Mouse (Mus musculus) retina, adult 2 months (tissue): Measurements from ENCODE around the gene Capn10.
"Not testable (repeated sequence)": the region's sequence is repeated elsewhere in the genome, so short reads cannot be mapped to it uniquely, and the experiment has no call there.

ENCODE experiments used
- DNase-seq: peaks from one replicate; pipeline ENCODE4 v3.0.0-alpha.2; 2012; ENCODE audit warnings: low read depth, low spot score

Capn10 gene

GRCm38 (mm10) chr1:92919151-92919550, 15.0 kb upstream of the Capn10 start:
- no peak for DNase-seq

GRCm38 (mm10) chr1:92919775-92920174, 14.4 kb upstream of the Capn10 start:
- DNase-seq, result no peak

GRCm38 (mm10) chr1:92920474-92921200, 13.5 kb upstream of the Capn10 start:
- DNase-seq, result no peak

GRCm38 (mm10) chr1:92921496-92921895, 12.7 kb upstream of the Capn10 start:
- no peak for DNase-seq

DNA sequence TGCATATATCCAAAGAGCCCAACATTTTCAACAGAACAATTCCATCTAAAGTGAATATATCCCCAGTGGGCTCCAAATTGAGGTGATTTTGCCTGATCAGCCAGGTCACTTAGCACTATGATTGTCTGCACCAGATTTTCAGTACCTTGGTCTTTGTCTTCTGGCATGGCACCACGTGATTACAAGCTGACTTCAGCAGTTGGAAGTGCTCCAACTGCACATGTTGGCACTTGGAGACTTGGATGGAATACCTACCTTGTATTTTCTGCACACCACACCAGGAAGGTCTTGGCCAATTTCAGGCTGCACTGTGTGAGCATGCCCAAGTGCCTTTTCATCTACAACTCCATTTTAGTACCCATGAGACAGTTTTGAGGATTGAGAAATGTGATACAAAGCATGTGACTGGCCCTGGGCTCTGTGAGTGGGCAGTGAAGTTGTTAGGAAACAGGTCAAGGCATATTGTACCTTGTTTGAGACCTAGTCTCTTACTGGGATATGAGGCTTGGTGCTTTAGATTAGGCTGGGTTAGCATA, 3.9 kb upstream of the Capn10 start:
- no peak for DNase-seq

DNA sequence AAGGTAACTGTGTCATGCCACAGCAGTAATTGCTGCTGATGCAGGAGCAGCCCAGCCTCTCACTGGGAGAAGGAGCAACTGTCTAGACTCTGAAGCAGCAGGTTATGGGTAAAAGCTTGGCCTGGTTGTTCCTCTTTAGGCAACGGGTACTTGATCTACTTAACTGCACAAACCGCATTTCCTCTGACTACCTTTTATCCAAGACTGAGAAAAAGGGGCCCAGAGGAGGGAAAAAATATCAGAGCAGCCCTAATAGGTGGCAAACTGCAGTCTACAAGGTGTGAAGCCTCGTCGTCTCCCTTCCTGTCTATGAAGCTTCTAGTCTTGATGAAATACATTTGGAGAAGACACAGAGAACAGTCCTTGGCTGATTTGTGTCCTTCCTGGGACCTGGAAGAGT, 565 bp upstream of the Capn10 start:
- no peak for DNase-seq

DNA sequence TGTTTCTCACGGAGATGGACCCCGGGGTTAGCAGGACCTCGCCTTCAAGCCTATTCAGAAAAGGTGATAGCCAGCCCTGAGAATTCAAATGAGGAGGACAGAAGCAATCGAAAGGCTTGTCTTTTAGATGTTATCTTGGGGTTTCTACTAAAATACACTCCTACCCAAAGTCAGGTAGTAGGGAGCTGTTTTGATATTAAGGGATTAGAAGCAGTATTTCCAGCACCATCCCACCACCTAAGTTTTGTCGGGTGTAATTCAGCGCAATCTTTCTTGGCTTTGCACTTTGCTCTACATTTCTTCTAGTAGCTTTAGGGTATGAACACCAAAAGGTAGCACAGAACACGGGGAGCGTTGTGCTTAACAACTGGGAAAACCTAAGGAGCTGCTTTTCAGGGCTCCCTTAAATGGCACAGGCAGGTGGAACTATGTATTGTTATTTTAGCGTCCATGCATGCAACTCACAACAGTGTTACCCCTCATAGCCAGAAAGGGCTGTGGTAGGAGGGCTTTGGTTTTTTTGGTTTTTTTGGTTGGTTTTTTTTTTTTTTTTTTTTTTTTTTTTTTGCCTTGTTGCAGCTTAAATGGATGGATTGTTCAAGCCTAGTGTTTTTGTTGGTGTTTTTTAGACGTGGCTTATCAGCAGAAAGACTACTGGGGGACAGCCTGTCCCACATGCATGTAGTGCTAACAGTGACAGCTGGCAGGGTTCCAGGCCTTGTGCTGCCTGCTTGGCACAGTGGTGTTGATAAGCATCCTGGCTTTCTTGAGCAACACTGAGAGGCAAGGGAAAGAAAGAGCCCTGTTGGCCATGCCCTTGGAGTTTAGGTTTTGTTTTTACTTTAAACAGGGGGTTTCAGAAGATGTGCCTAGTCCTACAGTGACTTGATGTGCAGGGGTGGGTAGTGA, 1.1 kb downstream of the Capn10 start:
- DNase-seq, result no peak

GRCm38 (mm10) chr1:92935977-92936376, 1.8 kb downstream of the Capn10 start:
- DNase-seq, result no peak

DNA sequence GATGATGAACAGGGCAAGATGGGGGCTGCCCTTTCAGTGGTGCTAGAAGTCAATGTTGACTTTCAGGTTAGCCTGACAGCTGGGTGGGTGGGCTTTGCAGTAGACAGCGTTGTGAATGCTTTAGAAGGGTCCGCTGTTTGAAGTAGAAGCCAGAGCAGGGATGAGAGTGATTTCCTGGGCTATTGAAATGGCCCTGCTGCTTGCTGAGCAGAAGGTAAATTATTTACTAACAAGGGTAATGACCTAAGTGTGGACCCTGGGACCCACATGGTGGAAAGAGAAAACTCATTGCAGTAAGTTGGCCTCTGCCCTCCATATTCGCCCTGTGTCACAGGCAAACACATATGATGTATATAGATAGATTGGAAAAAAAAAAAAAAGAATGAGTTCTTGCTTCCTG, 2.3 kb downstream of the Capn10 start:
- no peak for DNase-seq

DNA sequence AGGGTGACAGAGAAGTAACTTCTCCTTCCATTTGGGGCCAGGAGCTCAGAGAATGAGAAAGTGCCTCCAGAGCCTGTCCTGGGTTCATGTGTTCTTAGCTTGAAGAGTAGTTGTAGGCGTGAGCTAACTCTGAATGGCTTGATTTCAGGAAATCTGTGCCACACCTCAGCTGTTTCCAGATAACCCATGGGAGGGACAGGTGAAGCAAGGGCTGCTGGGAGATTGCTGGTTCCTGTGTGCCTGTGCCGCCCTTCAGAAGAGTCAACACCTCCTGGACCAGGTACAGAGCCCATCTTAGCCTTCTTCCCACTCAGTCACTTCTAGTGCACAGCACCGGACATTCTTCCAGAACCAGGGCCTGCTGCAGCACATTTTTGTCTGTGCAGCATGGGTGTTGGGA, 3.6 kb downstream of the Capn10 start:
- no peak for DNase-seq

- no peak for DNase-seq
Measured at GRCm38 (mm10) chr1:92939746-92940145, 5.6 kb downstream of the Capn10 start.

DNA sequence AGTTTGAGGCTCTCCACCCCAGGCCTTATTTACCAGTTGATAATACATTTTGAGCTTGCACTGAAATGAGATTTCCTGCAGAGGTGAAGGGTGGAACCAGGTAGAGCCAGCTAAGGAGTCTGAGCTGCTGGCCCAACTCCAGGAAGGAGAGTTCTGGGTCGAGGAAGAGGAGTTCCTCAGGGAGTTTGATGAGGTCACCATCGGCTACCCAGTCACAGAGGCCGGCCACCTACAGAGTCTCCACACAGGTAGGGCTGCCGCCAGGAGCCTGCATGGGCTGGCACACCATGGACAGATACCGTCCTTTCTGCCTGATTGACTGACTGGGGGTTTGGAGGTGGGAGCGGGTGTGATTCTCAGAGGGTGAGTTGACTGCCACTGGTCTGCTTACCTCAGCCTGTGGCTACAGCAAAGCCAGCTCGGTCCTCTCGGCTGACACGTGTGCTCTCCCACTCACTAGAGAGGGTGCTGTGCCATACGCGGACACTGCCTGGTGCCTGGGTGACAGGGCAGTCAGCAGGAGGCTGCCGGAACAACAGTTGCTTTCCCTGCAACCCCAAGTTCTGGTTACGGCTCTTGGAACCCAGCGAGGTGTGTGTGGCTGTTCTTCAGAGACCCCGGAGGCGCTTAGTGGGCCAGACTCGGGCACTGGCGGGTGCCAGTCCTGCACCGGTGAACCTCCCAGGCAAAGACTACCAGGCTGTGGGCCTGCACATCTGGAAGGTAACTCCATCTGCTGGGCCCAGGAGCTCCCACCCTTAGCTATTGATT, 9.2 kb downstream of the Capn10 start:
- DNase-seq, result no peak

- no peak for DNase-seq
Measured at GRCm38 (mm10) chr1:92947966-92948365, 13.8 kb downstream of the Capn10 start.

DNA sequence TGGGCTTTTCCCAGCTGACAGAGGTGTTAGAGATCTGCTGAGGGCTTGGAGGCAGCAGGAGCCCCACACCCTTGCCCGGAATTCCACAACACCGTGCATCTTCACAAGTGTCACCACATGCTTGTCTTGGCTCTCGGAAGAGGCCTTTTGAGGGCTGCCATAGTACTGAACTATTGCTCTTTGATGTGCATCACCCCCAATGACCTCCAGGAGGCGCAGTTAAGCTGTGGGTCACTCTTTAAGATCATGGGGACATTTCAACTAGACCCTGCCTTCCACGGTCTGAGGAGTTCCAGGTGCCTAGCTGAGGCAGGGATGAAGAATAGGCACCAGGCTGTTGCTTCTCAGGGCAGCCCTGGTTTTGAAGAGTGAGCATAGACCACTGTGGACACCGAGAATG, 15.2 kb downstream of the Capn10 start:
- no peak for DNase-seq

DNA sequence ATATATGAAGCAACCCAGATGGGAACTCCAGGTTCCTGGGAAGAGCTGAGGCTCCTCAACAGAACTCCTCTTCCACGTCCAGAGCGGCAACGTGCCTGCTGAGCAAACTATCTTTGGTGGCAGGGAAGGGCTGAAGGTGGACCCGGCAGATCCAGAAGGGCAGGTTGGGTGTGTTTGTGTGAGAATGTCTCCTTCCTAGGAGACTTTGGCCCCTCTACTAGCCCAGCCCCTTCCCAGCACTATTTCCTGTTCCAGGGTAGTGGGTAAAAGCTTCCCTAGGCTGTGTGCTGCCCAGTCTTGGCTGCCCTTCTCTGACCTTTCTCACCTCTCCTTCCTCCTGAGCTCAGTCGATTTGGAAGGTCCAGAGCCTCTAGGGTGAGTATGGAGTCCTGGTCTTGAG, 16.4 kb downstream of the Capn10 start, which contains the start of gene Gpr35:
Gpr35 (plus strand) TSS at position 259 of the 400 bp plus-strand sequence.
- DNase-seq, result no peak

- DNase-seq, result no peak
Measured at GRCm38 (mm10) chr1:92953641-92954040, 19.5 kb downstream of the Capn10 start.

DNA sequence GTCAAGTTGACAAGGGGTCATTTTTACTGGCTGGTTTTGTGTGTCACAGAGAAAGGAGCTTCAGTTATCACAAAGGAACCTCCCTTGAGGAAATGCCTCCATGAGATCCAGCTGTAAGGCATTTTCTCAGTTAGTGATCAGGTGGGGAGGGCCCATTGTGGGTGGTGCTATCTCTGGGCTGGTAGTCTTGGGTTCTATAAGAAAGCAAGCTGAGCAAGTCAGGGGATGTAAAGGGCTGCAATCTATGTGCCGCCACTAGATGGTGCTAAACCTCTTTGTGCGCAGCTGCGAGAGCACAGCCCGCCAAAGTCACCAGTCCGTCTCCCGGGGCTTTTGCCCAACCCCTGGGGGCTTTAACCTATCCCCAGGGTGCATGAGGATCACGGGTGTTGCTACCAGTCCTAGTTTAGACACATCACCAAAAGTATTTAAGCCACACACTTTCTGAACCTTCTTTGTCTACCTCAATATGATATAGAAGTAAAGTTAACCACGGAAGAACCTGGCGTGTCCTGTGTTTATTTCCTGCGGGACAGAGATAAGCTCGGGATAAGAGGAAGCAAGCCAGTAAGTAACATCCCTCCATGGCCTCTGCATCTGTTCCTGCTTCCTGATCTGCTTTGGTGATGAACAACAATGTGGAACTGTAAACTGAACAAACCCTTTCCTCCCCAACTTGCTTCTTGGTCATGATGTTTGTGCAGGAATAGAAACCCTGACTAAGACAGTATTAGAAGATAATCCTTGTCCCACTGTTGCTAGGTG, 22.6 kb downstream of the Capn10 start:
- DNase-seq, result not testable (repeated sequence)

- DNase-seq, result no peak
Measured at GRCm38 (mm10) chr1:92958999-92959398, 24.8 kb downstream of the Capn10 start.

DNA sequence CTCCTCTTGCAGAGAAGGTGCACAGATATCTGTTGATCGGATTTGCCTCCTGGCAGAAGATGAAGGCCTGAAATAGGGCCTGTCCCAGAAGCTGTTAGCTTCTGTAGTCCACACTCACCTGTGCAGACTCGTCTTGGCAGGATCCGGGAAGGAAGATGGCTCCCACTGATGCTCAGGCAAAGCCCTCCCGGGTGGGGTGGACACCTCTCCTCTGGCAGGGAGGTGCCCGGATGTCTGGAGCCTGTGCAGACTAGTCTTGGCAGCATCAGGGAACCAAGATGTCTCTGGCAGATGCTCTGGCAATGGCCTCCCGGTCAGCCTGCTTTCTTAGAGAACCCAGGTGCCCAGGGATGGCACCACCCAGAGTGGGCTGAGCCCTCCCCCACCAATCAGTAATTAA, 36.6 kb downstream of the Capn10 start:
- not testable (repeated sequence) for DNase-seq

GRCm38 (mm10) chr1:92971879-92972795, 38.0 kb downstream of the Capn10 start:
- no peak for DNase-seq
